Mouse (Mus musculus) hindbrain, embryonic 10.5 days (tissue): ENCODE data around the gene Shank3. TPM values are rescaled to one million over a fixed set of nuclear protein-coding genes. Genes with fewer than 3 reads are reported as not detected.
A peak's percentile ranks its signal among the peaks of the same experiment; 100 is the strongest.

ENCODE experiments used
- DNase-seq: peaks from one replicate; pipeline ENCODE4 v3.0.0-alpha.2; 2017; ENCODE audit warnings: low spot score
- H3K27ac ChIP-seq: fragments of 300-500 bp; sonication (generic); 2 replicates; pipeline ENCODE4 v1.5.1; 2016; ENCODE audit warnings: mild to moderate bottlenecking, moderate library complexity
- H3K27me3 ChIP-seq: fragments of 300-500 bp; sonication (generic); 2 replicates; pipeline ENCODE4 v1.6.1; 2016; ENCODE audit warnings: mild to moderate bottlenecking; ENCODE audit not compliant: poor library complexity, insufficient read depth, severe bottlenecking
- H3K36me3 ChIP-seq: fragments of 300-500 bp; sonication (generic); 2 replicates; pipeline ENCODE4 v1.6.1; 2016; ENCODE audit warnings: mild to moderate bottlenecking, moderate library complexity
- H3K4me1 ChIP-seq: fragments of 300-500 bp; sonication (generic); replicated peaks from 2 replicates; pipeline ENCODE4 v1.6.1; 2016; ENCODE audit warnings: mild to moderate bottlenecking
- H3K4me3 ChIP-seq: fragments of 300-500 bp; sonication (generic); 2 replicates; pipeline ENCODE4 v1.5.1; 2016; ENCODE audit warnings: mild to moderate bottlenecking, moderate library complexity
- H3K9me3 ChIP-seq: fragments of 300-500 bp; sonication (generic); 2 replicates; pipeline ENCODE4 v1.6.1; 2016; ENCODE audit warnings: mild to moderate bottlenecking, moderate library complexity
- whole genome bisulfite sequencing: fragments of 180-500 bp; shearing (Covaris S2); methylation state at CpG from one replicate; pipeline ENCODE4 v1.1.7; 2016; 5-methylcytosine and 5-hydroxymethylcytosine counted together
- polyA plus RNA-seq: library from polyadenylated mRNA; unstranded; fragments of >200 nt; fragmentation: Nextera tagmentation; extraction: Ambion mirVana; gene quantifications from 2 replicates; pipeline ENCODE4 v1.2.1, GENCODE M21; 2016

Shank3 gene
- polyA plus RNA-seq, 1 experiment from 2014 or later = 3.5 TPM

DNA sequence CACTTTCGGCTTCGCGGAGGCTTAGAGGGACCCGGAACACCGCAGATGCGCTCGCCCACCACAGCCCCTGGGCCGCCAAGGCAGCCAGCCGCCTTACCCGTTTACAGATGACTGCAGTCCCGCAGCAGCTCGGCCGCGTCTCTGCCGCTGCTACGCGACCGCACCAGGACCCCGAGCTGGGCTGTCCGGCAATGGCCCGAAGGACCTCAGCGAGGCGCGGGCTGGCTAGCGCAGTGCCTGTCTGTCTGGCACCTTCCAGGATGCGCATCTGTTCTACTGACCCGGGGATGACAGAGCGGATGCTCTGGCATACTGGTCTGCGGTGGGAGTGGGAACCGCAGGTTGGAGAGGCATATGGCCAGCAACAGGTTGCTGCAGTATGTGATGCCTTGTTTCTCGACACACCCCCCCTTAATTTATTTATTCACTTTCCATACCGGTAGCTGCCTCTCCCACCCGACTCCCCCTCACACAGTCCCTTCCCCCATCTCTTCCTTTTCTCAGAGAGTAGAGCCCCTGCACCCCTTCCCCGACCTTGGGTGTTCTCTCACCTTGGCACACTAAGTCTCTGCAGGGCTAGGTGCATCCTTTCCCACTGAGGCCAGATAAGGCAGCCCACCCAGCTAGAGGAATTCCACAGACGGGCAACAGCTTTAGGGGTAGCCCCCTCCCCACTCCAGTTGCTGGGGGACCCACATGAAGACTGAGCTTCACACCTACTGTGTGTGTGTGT, 92.5 kb downstream of the Shank3 start, which contains the start of gene Rabl2:
Gene Rabl2 (minus strand): TSS at position 201 of the 733 bp plus-strand sequence.
- under 1% methylated on average over 35 of the region's 35 CpGs for WGBS
- H3K27me3 ChIP-seq = no peaks in the 10 kb centered on the region
- peak within 1 kb of the TSS; percentile 88 for H3K27ac ChIP-seq
- DNase-seq = peak; percentile 95
- no peaks in the 10 kb centered on the region for H3K9me3 ChIP-seq
- peaks cover 19% of the 10 kb centered on the region for H3K36me3 ChIP-seq
- peaks cover 22% of the 10 kb centered on the region for H3K4me1 ChIP-seq
- peak within 1 kb of the TSS; percentile 89 for H3K4me3 ChIP-seq

DNA sequence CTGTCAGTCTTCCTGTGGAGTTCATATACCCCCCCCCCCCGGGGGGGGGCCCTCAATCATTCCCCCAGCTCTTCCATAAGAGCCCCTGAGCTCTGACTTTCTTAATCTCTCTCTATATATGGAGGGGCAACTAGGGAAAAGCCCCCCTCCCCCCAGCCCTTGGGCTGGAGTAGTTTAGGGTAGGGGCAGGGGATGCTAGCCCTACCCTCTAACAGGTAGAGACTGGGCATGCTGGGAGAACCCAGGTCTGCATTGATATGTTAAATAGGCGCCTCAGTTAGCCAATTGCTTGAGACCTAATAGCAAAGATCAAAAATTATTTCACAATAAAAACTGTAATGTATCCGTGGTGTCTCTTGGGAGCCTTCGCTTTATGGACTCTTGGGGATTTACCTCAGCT, 93.1 kb downstream of the Shank3 start:
- H3K27me3 ChIP-seq = no peaks in the 10 kb centered on the region
- H3K4me3 ChIP-seq = peak overlapping the region; percentile 89
- peaks cover 22% of the 10 kb centered on the region for H3K4me1 ChIP-seq
- WGBS = 45% methylated on average over 4 of the region's 4 CpGs
- peaks cover 13% of the 10 kb centered on the region for H3K36me3 ChIP-seq
- DNase-seq = no peak
- H3K9me3 ChIP-seq = no peaks in the 10 kb centered on the region
- H3K27ac ChIP-seq = peak overlapping the region; percentile 88

DNA sequence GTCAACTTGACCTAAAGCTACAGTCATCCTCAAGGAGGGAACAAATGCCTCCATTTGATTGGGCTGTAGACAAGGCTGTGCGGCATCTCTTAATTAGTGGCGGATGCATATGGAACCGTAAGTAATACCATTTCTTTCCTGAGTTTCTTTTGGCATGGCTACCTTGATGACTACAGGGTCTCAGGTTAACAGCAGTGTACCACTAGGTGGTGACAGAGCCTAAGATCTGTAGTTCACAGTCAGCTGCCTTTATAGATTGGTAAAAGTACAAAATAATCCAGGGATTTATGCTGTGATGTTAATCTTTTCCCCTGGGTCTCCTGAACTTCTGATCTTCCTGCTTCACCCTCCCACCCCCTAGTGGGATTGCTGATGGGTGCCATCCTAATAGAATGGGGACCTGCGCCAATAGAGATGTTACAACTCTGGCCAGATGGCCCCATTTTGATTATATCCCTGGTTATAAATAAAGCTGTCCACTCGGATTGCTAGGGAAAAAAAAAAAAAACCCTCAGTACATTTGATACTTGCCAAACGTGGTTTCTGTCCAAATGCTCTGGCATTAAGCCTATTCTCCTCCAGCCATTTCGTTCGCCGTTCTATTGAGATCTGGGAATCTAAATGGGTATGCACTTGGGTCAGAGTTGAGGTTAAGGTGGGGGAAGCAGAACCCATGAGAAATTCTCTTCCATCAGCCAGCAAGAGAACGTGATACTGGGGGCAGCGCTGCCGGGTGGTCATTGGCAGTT, 106.6 kb downstream of the Shank3 start:
- Histone ChIP-seq H3K4me1 (no peaks in the 10 kb centered on the region), H3K4me3 (no peak overlapping the region), H3K27ac (no peak overlapping the region), H3K27me3 (no peaks in the 10 kb centered on the region), H3K36me3 (no peaks in the 10 kb centered on the region), H3K9me3 (no peaks in the 10 kb centered on the region)
- DNase-seq = no peak
- 83% methylated on average over 12 of the region's 12 CpGs for WGBS

DNA sequence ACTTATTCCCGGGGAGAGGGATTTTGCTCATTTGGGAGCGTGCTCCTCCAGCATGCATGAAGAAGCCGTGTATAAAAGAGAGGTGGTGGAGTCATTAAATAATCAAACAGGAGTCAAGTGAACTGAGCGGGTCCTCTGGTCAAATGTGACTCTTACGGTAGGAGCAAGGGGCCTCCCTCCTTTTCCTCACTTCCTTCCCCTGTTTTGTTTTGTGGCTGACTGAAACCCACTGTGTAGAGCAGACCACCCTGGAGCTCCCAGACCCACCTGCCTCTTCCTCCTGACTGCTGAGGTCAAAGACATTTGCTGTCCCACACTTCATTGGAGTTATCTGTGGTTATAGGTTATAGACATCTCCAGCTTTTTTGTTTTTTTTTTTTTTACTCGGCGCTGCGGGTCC, 108.1 kb downstream of the Shank3 start:
- H3K4me1 ChIP-seq = no peaks in the 10 kb centered on the region
- H3K36me3 ChIP-seq = no peaks in the 10 kb centered on the region
- H3K4me3 ChIP-seq = no peak overlapping the region
- H3K27me3 ChIP-seq = no peaks in the 10 kb centered on the region
- H3K9me3 ChIP-seq = no peaks in the 10 kb centered on the region; the same call in 1 of the 2 replicates
- 88% methylated on average over 8 of the region's 8 CpGs for WGBS
- DNase-seq = no peak
- no peak overlapping the region for H3K27ac ChIP-seq

DNA sequence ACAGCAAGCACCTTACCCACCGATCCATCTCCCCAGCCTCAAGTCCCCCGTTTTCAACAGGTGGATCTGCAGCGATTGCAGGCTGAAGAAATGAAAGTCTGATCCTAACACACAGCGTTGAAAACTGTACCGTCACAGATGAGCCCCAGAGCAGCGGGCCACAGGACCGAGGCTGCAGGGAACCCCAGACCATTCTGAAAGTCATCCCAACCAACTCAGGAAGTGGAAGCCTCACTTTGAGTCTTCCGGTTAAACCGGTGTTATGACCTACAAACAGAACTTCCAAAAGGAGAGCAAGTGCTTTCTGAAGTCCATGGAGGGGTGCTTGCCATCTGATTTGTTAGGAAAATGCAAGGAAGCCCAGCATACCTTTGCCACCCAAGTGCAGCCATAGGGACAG, 108.5 kb downstream of the Shank3 start:
- Histone ChIP-seq H3K4me3 (no peak overlapping the region), H3K4me1 (no peaks in the 10 kb centered on the region), H3K36me3 (no peaks in the 10 kb centered on the region), H3K9me3 (no peaks in the 10 kb centered on the region; the same call in 1 of the 2 replicates), H3K27ac (no peak overlapping the region), H3K27me3 (no peaks in the 10 kb centered on the region)
- no peak for DNase-seq
- WGBS = 85% methylated on average over 9 of the region's 9 CpGs

Other genes starting within 250 kb of the Shank3 start
- 92.5 and 103 TPM in 2 replicates for gene Sbf1, start 184.3 kb upstream of the Shank3 start, polyA plus RNA-seq
- 0.25 and 0.27 TPM in 2 replicates for gene Adm2, start 176.9 kb upstream of the Shank3 start, polyA plus RNA-seq
- gene Miox, start 165.2 kb upstream of the Shank3 start, polyA plus RNA-seq = not detected in 2 replicates
- 49.2 and 52.0 TPM in 2 replicates for gene Lmf2, start 144.0 kb upstream of the Shank3 start, polyA plus RNA-seq
- gene Ncaph2, start 143.9 kb upstream of the Shank3 start, polyA plus RNA-seq = 187 and 194 TPM in 2 replicates
- gene Sco2, start 125.8 kb upstream of the Shank3 start, polyA plus RNA-seq = 6.9 and 8.3 TPM in 2 replicates
- gene Tymp, start 122.6 kb upstream of the Shank3 start, polyA plus RNA-seq = 1.3 and 2.1 TPM in 2 replicates
- gene Odf3b, start 120.3 kb upstream of the Shank3 start, polyA plus RNA-seq = 0.96 and 3.3 TPM in 2 replicates
- not detected in 2 replicates for gene Klhdc7b, start 114.7 kb upstream of the Shank3 start, polyA plus RNA-seq
- not detected in 2 replicates for gene Syce3, start 89.1 kb upstream of the Shank3 start, polyA plus RNA-seq
- 0.82 and 1.5 TPM in 2 replicates for gene Cpt1b, start 73.8 kb upstream of the Shank3 start, polyA plus RNA-seq
- 3.8 and 6.5 TPM in 2 replicates for gene C730034F03Rik, start 70.0 kb upstream of the Shank3 start, polyA plus RNA-seq
- not detected in 2 replicates for gene Gm44502, start 69.9 kb upstream of the Shank3 start, polyA plus RNA-seq
- 50.9 and 64.1 TPM in 2 replicates for gene Chkb, start 69.7 kb upstream of the Shank3 start, polyA plus RNA-seq
- 22.2 and 40.3 TPM in 2 replicates for gene Mapk8ip2, start 45.7 kb upstream of the Shank3 start, polyA plus RNA-seq
- 14.3 and 14.8 TPM in 2 replicates for gene Arsa, start 22.2 kb upstream of the Shank3 start, polyA plus RNA-seq
- gene Acr, start 68.7 kb downstream of the Shank3 start, polyA plus RNA-seq = 0.19 and 0.38 TPM in 2 replicates
- gene Rabl2, start 92.3 kb downstream of the Shank3 start, polyA plus RNA-seq = 76.7 and 88.1 TPM in 2 replicates